In the genomic region with DNA sequence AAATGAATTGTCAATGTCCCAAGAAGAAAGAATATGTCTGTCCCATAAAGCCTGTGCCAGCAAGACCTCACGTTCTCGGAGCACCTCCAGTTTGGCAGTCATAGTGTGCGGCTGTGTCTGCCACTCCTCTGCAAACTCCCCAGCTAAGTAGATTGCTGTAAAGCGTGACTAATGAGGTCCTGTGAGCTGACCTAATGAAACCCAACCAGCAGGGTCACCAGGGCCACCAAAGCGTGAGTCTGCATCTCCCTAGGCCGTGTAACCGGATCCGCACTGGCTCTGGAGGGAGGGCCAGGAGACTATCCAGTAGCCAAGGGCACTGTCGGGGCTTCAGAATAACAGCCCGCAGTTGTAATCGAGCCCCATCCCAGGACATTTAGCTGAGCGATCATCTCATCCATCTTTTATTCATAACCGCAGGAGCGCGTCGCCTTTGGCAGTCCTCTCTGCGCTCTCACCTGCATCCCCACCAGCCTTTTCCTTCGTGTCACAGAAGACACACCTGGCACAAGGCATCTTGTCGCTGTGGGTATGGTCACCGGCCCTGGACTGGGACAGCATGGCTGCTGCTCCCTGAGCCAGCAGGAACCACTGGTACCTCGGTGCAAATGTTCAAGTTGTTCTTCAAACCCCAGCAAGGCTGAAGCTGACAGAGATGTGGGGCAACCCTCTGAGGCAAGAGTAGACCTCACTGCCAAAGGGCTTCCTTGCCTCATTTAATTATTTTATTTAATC, we compare ENCODE assay signal across 11 mouse cellular contexts. TPM values are rescaled to one million over a fixed set of nuclear protein-coding genes. Genes with fewer than 3 reads are reported as not detected.
DNase-seq lines count a peak whose midpoint lies in the region; TF ChIP-seq lines count a peak whose summit lies in the region.
"Had no signal": no experiment of that assay in that cellular context is flagged by ENCODE, and none has a peak within 500 bp of the region (broad histone marks: within the 10 kb centered on the region; RNA-seq: fewer than 3 reads in every experiment).

No protein-coding gene starts in this region.

- no peak for TF ChIP-seq POLR2A in thymus, adult 2 months (IDR thresholded peaks at IDR 0.05; ENCODE audit: control insufficient read depth, extremely low read depth, insufficient read depth, low read length, poor library complexity)

- no peaks in the 10 kb centered on the region for H3K27me3 ChIP-seq in thymus, adult 2 months (ENCODE audit: control insufficient read depth, insufficient read depth, low read length)

- peak; percentile 8 to 33 for DNase-seq in urinary bladder, adult 18-20 months (ENCODE audit: low spot score in 2 of 2)
- no peak for DNase-seq in urinary bladder, postnatal 10 days (ENCODE audit: low spot score)
- peak; percentile 49 to 59 for DNase-seq in gastrocnemius, postnatal 36 days
- peak; percentile 68 to 74 for DNase-seq in kidney, postnatal 36 days
- DNase-seq in layer of hippocampus, adult 11-12 months (ENCODE audit: low spot score): no peak
- DNase-seq in adrenal gland, postnatal 10 days: no peak
- DNase-seq in thymus, adult 2 months: no peak
- DNase-seq in heart, adult 18-20 months: no peak
- DNase-seq: heart, adult 11 months had no signal

- WGBS in thymus, adult 2 months: 82% methylated on average over 21 of the region's 21 CpGs

- intact Hi-C loops in gastrocnemius, postnatal 36 days (cut with DNase I): no loop called here

- no peak overlapping the region for H3K4me3 ChIP-seq in thymus, adult 2 months (ENCODE audit: control insufficient read depth, insufficient read depth, low read length)

- no peak for TF ChIP-seq CTCF in thymus, adult 2 months (IDR thresholded peaks at IDR 0.05; ENCODE audit: borderline replicate concordance, control insufficient read depth, extremely low read depth, insufficient read depth, low read length, poor library complexity)

- H3K27ac ChIP-seq in thymus, adult 2 months (ENCODE audit: control insufficient read depth, insufficient read depth, low read length): no peak overlapping the region

- no peaks in the 10 kb centered on the region for H3K4me1 ChIP-seq in thymus, adult 2 months (replicated peaks; ENCODE audit: control insufficient read depth, insufficient read depth, low read length)

- no peaks in the 10 kb centered on the region for H3K36me3 ChIP-seq in thymus, adult 2 months (ENCODE audit: control insufficient read depth, insufficient read depth, low read length)
- H3K36me3 ChIP-seq: G1E had no signal

RNA-seq across cellular contexts. Expression of gene Lrrc10, which starts 24.0 kb away (rescaled TPM):
- total RNA-seq in gastrocnemius, postnatal 36 days (2021): under 1 TPM in 1 of 2 experiments, not detected in 1; 0.17 TPM
- total RNA-seq in adrenal gland, postnatal 10 days (2021): not detected
- polyA plus RNA-seq in thymus, adult 2 months (2012; rRNA removed): 0.47 and 15.3 TPM in 2 replicates
- 100 to 1,000 TPM; 231 to 321 TPM for total RNA-seq in heart, adult 18-20 months (2021)
- total RNA-seq: G1E; left cerebral cortex, postnatal 36 days had no signal

RNA-seq across cellular contexts. Expression of gene Best3, which starts 35.1 kb away (rescaled TPM):
- 10 to 100 TPM; 20.9 to 24.3 TPM for total RNA-seq in gastrocnemius, postnatal 36 days (2021)
- under 1 TPM; 0.48 to 0.70 TPM for total RNA-seq in adrenal gland, postnatal 10 days (2021)
- polyA plus RNA-seq in thymus, adult 2 months (2012; rRNA removed): 0.11 TPM in 1 of 2 replicates, not detected in the other
- total RNA-seq in heart, adult 18-20 months (2021): 1 to 10 TPM; 6.0 to 7.6 TPM
- total RNA-seq: G1E had no signal
- polyA plus RNA-seq: G1E had no signal

RNA-seq across cellular contexts. Expression of gene Cct2, which starts 42.4 kb away (rescaled TPM):
- total RNA-seq in gastrocnemius, postnatal 36 days (2021): 100 to 1,000 TPM in 1 of 2 experiments, 10 to 100 TPM in 1; 93.1 to 119 TPM
- total RNA-seq in adrenal gland, postnatal 10 days (2021): 100 to 1,000 TPM; 211 to 224 TPM
- 130 and 139 TPM in 2 replicates for polyA plus RNA-seq in thymus, adult 2 months (2012; rRNA removed)
- 100 to 1,000 TPM; 130 to 135 TPM for total RNA-seq in heart, adult 18-20 months (2021)

RNA-seq across cellular contexts. Expression of gene Gm10271, which starts 48.8 kb away (rescaled TPM):
- not detected for total RNA-seq in gastrocnemius, postnatal 36 days (2021)
- not detected for total RNA-seq in adrenal gland, postnatal 10 days (2021)
- polyA plus RNA-seq in thymus, adult 2 months (2012; rRNA removed): not detected in 2 replicates
- total RNA-seq in heart, adult 18-20 months (2021): not detected
- total RNA-seq: G1E; left cerebral cortex, postnatal 36 days had no signal
- polyA plus RNA-seq: G1E had no signal

Comparison
In these comparisons a context has a peak if more than half of its experiments do, and no peak if none do; other contexts are left out.
1. DNase-seq: peak in urinary bladder, adult 18-20 months (2 of 2), gastrocnemius, postnatal 36 days (2 of 2) and kidney, postnatal 36 days (2 of 2); none in urinary bladder, postnatal 10 days (single experiment), layer of hippocampus, adult 11-12 months (single experiment), adrenal gland, postnatal 10 days (single experiment), thymus, adult 2 months (single experiment) and heart, adult 18-20 months (0 of 2).
2. RNA of gene Lrrc10, which starts 24.0 kb away (total RNA-seq): 231 to 321 TPM in heart, adult 18-20 months; 0.17 TPM in gastrocnemius, postnatal 36 days and not detected in adrenal gland, postnatal 10 days; every median in the first group is over 100 times any median in the second.
3. RNA of gene Best3, which starts 35.1 kb away (total RNA-seq): 20.9 to 24.3 TPM in gastrocnemius, postnatal 36 days and 6.0 to 7.6 TPM in heart, adult 18-20 months; 0.48 to 0.70 TPM in adrenal gland, postnatal 10 days; every median in the first group is over 4 times any median in the second.